ENCODE assay signal across 19 mouse cellular contexts in the genomic region with DNA sequence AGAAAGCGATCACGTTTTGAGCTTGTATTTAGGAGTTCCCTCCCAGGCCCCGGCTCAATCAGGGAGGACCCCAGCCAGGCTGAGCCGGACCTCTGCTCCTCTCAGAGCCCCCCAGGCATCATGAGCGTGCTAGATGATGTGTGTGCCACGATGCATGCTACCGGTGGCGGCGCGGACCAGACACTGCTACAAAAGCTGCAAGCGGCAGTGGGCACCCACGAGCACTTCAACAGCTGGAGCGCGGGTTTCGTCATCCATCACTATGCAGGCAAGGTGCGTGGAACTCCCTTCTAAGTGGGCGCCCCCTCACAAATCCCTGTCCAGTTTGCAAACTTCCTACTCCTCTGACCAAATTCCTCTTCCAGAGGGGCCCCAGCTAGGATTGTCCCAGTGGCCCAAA. TPM values are rescaled to one million over a fixed set of nuclear protein-coding genes. Genes with fewer than 3 reads are reported as not detected.
"Had no signal": no experiment of that assay in that cellular context is flagged by ENCODE, and none has a peak within 500 bp of the region (broad histone marks: within the 10 kb centered on the region; RNA-seq: fewer than 3 reads in every experiment).

No protein-coding gene starts in this region.

- H3K9ac ChIP-seq: lung, embryonic 14.5 days; midbrain, embryonic 12.5 days; neural tube, embryonic 13.5 days; neural tube, embryonic 15.5 days; stomach, embryonic 15.5 days had no signal

- DNase-seq: lung, adult 18-20 months; lung, embryonic 14.5 days; lung, postnatal 10 days; lung, postnatal 4 days; midbrain, embryonic 14.5 days; retina, postnatal 1 day; right cerebral cortex, adult 18-20 months; thymus, adult 2 months; thymus, postnatal 25 days; thymus, postnatal 4 days had no signal

- ATAC-seq: midbrain, embryonic 16.5 days had no signal

- H3K27me3 ChIP-seq: midbrain, embryonic 12.5 days; neural tube, embryonic 13.5 days; neural tube, embryonic 15.5 days; stomach, embryonic 15.5 days had no signal

- H3K4me2 ChIP-seq: lung, embryonic 14.5 days; midbrain, embryonic 12.5 days; neural tube, embryonic 13.5 days; neural tube, embryonic 15.5 days; stomach, embryonic 15.5 days had no signal

- H3K4me1 ChIP-seq: midbrain, embryonic 10.5 days; midbrain, embryonic 12.5 days; neural tube, embryonic 13.5 days; neural tube, embryonic 15.5 days; stomach, embryonic 15.5 days had no signal

- H3K36me3 ChIP-seq: midbrain, embryonic 10.5 days; midbrain, embryonic 12.5 days; neural tube, embryonic 13.5 days; neural tube, embryonic 15.5 days; stomach, embryonic 15.5 days had no signal

- H3K27ac ChIP-seq: midbrain, embryonic 10.5 days; midbrain, embryonic 12.5 days; neural tube, embryonic 13.5 days; neural tube, embryonic 15.5 days; stomach, embryonic 15.5 days; stomach, postnatal 0 days had no signal

- H3K4me3 ChIP-seq: midbrain, embryonic 10.5 days; midbrain, embryonic 12.5 days; myocyte; neural tube, embryonic 13.5 days; neural tube, embryonic 15.5 days; stomach, embryonic 15.5 days had no signal

- H3K9me3 ChIP-seq: midbrain, embryonic 10.5 days; midbrain, embryonic 12.5 days; neural tube, embryonic 13.5 days; neural tube, embryonic 15.5 days; stomach, embryonic 15.5 days had no signal

RNA-seq across cellular contexts. Expression of a gene that starts 30.5 kb away (rescaled TPM):
- polyA plus RNA-seq: myocyte had no signal

RNA-seq across cellular contexts. Expression of a gene that starts 51.8 kb away (rescaled TPM):
- total RNA-seq: megakaryocyte-erythroid progenitor cell, adult 5-6 weeks had no signal
- polyA plus RNA-seq: midbrain, embryonic 16.5 days had no signal
